Mouse (Mus musculus) heart, postnatal 0 days (tissue): ENCODE data around the gene Rab39.

Source experiments
- CTCF ChIP-seq: IDR thresholded peaks from 2 replicates; pipeline ENCODE4 v1.5.1; 2016; ENCODE audit warnings: antibody characterized with exemption, control low read depth, low read depth
- EP300 ChIP-seq: IDR thresholded peaks from 2 replicates; pipeline ENCODE4 v1.6.1; 2016; ENCODE audit warnings: antibody characterized with exemption, low read depth

- no peak for TF ChIP-seq EP300
- TF ChIP-seq CTCF = no peak
Measured at GRCm38 (mm10) chr9:53680851-53681250, 25.2 kb downstream of the Rab39 start.
